Mouse (Mus musculus): ENCODE results near the gene Adm.

Adm gene

DNA sequence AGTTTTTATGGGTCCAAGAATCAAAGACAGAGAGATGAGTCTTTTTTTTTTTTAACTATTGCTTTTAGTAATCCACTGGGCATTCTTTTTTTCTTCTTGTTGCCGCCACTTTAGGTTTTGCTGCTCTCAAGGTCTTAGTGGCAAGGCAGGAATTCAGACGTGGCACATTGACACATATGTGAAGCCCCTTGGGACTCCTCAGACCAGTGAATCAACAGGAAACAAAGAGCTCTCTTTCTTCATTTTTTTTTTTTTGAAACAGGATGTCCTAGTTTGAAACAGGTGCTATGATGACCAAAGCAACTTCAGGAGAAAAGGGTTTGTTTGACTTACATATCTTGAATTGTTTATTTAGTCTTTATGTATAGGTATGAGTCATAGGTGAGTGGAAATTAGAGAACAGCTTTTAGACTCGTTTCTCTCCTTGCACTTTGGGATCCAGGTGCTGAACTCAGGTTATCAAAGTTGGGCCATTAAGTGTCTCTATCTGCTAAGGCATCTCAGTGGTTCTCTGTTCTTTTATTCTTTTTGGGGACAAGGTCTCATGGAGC, 31.0 kb downstream of the Adm start:
- no peak for DNase-seq (ENCODE audit: low spot score)

DNA sequence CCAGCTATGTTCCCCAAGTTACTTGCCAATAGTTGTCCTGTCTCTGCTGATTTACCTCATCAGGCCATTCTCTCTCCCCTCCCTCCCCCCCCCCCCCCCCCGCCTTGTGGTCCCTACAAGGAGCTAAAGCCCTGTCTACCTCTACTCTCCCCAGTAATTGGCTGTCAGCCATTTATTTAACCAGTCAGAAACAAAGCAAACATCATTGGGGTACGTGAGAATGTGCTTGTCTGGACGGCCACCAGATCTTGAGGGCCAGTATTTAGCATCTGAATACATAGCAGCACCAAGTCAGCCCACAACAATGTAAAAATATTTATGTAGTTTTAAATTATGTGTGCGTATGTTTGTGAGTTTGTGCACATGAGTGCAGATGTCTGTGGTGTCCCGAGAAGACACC, 39.1 kb downstream of the Adm start:
- DNase-seq (ENCODE audit: low spot score): no peak

DNA sequence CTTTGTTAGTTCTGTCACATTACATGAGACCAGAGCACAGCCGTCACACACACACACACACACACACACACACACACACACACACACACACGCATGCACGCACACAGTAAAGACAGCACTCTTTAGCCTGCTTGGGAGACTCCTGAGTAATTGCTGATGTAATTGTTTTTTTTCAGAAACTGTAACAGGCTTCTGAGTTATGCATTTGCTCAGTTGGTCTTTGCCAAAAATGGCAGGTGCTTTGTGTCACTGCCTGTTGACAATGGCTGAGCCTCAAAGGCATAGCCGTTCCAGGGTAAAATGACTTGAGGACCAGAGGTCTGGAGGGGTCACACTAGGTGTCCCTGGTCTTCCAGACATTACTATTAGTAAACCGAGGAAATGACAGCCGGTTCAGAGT, 40.8 kb downstream of the Adm start:
- DNase-seq (ENCODE audit: low spot score): no peak

DNA sequence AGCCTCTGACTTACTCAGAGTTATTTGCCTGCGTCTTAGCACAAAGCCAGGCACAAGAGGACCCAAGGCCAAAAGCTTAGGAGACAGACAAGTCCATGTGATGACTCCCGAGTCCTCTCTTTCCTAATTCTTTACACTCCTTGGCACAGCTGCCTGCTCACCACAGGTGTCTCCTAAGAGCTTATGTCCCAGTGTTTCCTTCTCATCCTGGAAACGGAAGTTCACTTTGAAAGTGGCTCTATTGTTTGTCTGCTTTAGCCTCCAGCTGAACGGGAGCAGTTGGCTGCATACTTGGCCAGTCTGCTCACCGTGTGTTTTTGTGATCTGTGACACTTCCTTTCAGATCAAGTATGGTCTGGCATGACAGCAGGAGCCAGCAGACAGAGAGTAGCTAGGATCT, 41.3 kb downstream of the Adm start:
- no peak for DNase-seq (ENCODE audit: low spot score)

DNA sequence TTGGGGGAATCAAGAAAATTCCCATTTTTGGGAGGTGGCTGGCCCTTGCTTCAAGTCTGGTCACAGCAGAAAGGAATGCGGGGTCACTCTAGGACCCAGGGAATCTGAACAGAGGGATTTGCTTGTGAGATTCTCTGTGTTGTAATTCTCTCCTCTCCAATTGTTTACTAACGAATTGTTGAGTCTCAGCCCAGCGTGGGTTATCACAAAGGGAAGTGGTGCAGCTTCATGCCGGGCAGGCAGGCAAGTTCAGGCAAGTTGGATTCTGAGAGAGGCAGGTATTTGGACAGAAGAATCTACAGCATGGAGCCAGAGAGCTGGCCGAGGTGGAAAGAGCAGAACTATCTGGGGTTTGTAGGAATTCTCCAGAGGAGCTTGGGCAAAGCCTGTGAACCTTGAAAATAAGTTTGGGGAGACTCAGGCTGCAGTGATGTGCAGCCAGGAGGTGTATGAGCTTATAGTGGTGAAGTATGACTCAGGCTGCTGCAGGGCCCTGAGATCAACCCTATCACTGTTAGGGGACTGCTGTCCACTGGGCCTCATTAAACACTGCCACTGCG, 43.7 kb downstream of the Adm start:
- DNase-seq (ENCODE audit: low spot score): no peak

All from c-Kit-positive CD71-positive TER-119-positive erythroid progenitor cells, embryonic 14.5 days (primary cell).